Mouse (Mus musculus) kidney, postnatal 14 days (tissue): ENCODE measurements around the gene Elmo3.

Source experiments
- DNase-seq: peaks from one replicate; pipeline ENCODE4 v3.0.0; 2022; ENCODE audit warnings: mixed read lengths

Elmo3 gene

DNA sequence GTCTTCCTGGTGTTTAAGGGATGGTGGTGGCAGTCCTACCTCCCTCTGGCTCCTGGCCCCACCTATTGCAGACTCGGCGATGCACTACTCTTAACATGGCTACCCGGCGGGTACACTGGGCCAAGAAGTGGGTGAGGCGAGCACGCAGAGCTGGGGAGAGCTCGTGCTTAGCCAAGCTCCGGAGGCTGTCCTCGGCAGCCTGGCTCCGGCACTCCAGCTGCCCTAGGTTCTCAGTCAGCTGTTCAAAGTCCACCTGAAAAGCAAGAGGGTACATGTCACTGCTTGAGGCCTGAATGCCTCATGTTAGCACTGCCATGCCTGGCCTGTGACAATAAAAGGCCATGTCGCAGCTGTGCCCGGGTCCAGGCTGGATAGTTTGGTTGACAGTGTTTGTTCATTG is 24.9 kb downstream of the Elmo3 start:
- DNase-seq = no peak

DNA sequence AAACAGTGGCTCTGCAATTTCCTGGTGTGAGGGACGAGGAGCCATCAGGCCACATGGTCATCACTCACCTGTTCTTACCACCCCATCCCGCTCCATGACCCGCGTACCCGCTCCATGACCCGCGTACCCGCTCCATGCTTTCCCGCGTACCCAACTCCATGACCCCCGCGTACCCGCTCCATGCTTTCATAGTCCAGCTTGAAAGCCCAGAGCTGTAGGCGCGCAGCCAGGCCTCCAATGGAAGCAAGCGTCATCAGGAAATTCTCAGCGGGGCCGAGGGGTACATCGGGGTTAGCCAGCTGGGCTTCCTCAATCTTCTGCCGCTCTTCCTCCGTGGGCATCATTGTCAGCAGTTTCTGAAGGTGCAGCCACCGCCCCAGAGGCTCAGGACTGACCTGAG is 26.1 kb downstream of the Elmo3 start:
- no peak for DNase-seq

DNA sequence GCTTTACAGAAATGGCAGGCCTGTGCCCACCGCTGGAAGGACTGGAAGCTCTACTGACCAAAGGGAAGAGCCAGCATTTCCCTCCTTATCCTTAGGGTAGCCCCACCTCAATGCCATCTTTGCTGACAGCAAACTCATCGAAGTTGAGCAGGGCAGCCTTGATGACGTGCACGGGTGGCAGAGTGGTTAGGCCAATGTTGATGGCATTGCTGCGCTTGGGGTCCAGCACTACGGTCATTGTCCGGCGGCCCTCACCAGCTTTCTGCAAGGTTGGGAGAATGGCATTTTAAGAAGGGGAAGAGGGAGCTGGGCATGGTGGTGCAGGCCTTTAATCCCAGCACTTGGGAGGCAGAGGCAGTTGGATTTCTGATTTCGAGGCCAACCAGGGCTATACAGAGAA is 26.5 kb downstream of the Elmo3 start:
- DNase-seq = no peak

DNA sequence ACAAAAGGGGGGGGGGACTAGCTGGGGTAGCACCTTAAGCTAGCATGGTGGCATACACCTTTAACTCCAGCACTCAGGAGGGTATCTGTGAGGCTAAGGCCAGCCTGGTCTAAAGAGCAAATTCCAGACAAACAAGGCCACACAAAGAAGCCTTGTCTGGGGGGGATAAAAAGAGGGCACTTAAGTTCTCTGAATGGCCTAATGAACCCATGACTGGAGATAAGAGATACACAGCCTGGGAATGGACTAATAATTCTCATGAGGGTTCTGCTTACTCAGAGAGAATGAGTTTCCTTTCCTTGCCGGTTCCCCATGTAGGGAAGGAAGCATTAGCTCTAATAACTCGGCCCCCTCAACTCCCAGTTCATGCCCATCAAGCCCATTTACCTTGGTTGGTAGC is 27.1 kb downstream of the Elmo3 start:
- no peak for DNase-seq

DNA sequence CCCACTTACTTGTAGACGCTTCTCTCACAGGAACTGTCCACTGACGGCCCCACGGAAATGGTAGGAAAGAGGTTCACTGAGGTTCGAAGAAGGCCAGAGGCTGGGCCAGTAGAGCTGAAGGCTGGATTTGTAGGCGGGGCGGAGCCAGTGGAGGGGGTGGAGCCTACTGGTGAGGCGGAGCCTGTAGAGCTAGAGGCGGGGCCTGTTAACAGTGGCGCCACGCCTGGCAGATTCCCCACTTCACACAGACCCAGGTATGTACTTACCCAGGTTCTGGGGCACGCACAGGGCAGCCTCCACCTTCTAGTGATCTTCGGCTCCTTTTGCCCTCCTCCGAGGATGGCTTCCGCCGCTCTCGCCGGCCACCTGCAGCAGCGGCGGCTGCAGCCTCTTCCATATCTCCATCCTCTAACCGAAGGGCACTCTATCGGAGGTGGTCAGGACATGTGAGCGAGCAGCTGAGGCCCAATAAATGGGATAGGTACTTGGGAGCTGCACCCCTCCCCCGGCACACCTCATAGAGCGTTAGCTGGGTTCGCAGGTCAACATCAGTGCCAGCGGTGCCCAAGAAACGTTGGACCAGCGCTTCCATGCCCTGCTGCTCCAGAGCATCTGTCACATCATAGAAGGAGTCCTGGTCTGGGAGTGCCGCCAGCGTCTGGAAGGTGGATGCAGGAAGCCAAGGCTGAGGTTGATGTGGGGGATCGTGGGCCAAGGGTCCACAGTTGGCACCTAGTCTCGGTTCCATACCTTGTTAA is 31.2 kb downstream of the Elmo3 start:
- DNase-seq = no peak

DNA sequence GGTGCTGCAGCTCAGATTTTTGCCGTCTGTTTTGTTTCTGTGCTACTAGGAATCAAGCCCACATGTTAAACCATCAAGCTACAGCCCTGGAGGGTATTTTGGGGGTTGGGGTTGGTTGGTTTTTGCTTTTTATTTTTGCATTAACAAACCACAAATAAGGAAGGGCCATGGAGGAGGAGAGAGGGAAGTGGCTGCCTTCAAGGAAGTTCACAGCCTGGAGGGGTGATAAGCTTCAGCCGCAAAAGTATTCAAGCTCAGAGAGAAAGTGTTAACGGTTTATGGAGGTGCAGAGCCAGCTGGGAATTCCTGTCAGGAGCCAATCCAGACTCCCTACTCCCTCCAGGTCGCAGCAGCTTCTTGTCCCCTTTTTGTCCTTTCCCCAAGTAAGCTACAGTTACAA is 33.6 kb downstream of the Elmo3 start:
- DNase-seq = no peak

DNA sequence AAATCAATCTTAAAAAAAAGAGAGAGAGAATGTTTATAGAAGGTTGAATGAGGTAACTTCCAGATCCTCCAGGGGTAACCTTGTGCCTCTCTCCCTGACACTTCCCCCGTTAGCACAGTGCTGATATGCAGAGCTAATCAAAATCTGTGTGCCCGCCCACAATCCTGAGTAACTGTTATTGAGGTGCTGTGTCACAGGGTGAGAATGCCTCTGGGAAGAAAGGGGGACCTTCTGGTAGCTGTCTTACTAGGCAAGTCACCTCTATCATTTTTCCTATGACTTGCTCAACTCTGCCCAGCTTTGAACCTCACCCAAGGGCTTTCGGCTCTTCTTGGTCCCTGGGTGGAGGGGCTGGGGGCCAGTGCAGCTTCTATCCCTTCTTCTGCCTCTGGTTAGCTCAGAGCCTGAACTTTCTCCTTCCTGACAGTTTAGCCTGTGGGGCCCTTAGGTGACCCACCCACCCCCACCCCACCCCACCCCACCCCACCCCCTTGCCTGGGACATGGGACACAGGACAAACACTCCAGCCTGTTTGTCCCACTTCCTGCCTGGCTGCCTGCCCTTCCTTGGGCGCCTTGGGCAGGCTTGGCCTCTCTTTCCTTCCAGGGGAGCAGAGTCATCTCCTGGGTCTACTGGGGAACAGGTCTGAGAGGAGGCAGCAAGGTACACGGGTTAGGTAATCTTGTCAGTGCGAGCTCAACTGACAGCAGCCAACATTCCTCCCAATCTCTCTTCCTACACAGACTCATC is 34.7 kb downstream of the Elmo3 start:
- no peak for DNase-seq

DNA sequence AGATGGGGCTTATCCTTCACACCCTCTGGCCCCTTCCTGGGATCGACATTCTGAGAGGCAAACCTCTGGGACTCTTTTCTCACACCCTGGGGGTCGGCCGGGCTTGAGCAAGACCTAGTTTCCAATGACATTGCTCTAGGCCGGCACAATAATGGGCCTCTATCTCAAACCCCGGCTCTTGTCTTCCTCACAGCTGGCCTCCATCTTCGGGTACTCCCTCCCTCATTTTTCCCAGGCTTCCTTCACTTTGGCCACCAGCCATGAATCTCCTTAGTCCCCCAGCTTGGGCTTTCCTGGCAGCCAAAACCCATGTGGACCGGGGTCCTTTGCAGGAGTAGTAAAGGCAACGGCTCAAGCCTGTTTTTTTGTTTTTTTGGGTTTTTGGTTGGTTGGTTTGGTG is 36.0 kb downstream of the Elmo3 start:
- DNase-seq = peak; percentile 46

DNA sequence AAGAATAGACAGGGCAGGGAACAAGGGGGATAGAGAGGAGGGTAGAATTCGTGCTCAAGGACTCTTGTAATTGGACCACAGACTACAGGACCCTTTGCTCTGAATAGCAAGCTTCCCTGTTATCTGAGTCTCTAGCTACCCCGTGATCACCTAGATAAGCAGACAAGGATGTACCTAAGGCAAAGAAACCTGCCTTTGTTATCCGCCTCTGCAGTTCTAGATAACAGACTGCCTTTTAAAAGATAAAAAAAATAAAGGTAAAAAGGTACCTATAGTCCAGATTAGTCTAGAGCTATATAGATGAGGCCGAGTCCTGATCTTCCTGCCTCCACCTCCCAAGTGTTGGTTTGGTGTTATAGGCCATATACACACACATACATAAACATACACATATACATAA is 37.4 kb downstream of the Elmo3 start:
- no peak for DNase-seq

DNA sequence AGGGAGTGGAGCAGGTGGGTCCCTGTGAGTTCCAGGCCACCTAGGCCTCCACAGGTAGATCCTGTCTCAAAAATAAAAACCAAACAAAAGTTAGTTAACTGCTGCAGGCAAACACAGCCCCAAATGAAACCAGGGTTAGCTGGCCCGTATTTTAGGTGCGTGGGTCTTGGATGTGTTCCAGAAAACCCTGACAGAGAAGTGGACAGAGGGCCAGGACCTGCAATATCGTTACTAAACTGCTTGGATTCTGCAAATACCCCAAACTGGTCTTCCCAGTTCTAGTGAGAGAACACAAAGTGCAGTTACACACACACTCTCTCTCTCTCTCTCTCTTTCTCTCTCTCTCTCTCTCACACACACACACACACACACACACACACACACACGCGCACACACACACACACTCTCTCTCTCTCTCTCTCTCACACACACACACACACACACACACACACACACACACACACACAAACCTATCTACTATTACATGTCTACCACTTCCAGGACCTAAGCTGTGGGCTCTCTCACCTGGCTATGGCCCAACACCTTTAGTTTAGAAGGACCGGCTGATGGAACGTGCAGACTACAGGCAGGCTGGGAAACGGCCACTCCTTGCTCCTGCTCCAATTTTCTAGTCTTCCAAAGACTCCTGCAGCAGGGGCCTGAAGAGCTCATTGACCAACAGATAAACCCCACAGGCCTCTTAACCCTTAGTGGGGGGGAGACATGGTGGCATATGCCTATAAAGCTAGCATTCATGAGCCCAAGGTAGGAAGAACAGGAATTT is 38.6 kb downstream of the Elmo3 start:
- no peak for DNase-seq

DNA sequence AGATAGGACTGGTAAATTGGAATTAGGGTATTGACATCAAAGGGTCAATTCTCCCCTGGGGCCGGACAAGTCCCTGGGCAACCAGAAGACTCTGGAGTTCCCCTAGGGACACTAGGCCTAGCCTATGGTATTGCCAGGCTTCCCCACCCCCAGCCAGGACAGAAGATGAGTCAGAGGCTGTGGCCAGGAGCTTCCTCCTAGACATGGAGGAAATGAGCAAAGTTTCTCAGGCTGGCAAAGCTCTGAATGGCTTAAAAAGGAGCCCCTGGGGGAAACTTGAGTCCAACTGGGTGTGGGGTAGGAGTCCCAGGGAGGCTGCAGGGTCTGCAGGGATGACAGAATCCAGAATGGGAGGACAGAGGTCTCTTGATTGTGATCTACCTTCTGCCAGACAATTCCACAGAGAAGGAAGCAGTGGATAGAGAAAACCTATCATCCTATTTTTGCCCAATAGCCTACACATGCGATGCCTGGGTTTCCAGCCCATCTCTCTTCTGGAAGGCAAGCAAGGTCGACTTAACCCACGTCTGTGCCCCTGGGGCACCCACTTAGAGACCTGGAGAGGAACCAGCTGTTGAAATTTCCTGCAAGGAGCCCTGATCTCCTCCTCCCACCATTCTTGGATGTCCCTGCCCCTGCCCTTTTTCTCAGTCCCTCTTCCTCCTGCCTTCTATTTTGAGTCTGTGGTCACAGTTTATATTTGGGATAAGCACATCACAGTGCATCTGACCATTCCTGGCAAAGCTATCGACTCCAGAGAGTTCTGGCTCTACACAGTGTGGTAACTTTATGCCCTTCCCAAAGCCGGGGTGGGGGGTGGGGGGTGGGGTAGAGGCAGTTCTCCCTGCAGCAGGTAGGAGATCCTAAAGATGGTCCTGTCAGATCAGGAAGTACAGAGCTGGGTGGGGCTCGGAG is 39.9 kb downstream of the Elmo3 start:
- peak; percentile 54 for DNase-seq

DNA sequence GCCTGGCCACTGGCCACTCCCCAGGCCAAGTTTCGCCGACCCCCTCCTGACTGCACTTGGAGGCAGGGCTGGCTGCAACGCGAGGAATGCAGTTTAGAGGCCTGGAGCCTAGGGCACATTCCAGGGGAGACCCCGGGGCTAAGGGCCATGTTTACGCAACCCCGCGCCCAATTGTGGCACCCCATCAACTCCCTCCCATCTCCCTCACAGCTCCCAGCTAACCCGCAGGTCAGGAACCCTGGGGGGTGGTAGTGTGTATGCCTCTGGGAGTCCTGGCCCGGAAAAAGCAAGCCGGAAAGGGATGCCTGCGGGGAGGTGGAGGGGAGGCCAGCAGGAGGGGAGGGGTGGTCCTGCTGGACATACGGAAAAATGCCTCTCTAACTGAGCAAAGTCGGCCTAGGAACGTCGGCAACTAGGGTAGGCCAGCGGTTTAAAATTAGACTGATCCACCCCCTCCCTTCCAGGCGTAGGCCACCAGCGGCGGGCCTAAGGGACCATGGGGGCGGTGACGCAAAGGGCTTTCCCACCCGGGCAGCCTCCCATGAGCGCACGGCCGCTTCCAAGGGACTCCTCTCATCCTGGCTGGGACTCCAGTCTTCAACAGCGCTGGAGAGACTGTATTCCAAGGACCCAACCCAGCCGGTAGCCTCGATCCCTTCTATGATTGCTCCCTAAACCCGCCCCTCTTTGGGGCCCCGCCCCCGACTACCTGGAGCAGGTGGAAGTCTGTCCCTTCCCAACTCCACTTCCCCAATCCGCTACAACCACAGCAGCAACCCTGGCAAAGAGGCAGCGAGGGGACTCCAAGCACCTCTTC is 41.4 kb downstream of the Elmo3 start:
- DNase-seq = peak; percentile 88

DNA sequence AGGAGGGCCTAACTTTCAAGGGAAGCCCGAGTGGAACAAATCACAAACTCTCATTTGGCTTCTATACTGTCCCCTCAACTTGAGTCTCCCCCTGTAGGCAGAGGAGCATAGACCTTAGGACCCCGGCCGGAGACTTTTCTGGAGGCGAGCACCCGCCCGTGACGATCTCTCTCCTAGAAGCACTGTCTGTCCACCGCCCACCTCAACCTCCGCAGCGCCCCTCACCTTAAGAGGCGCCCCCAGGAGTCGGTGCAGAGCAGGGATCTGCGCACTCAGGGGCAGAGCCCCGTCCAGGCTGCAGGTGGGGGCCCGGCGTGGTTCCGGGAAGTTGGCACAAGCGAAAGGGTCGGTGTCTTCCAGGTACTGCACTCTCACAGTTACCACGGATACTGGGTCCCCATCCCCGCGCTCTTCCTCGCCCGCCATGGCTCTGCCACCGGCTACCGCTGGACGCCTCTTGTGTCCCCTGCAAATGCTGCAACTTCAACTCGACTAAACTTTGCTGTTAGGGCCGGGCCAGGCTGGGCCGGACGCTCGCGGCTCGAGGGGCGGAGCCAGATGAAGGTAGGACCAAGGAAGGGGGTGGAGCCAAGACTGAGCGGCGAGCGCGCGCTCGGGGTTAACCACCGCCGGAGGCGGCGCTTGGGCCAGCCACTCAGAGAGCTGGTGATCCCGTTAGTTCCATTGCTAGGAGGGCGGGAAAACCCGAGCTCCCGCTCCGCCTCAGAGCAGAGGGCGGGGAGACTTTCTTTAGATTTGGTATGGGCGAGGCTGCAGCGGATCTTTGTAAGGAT is 42.2 kb downstream of the Elmo3 start, which contains the start of gene Fhod1:
Gene Fhod1 (minus strand): TSS at position 526 of the 794 bp plus-strand sequence.
- peak; percentile 99 for DNase-seq

DNA sequence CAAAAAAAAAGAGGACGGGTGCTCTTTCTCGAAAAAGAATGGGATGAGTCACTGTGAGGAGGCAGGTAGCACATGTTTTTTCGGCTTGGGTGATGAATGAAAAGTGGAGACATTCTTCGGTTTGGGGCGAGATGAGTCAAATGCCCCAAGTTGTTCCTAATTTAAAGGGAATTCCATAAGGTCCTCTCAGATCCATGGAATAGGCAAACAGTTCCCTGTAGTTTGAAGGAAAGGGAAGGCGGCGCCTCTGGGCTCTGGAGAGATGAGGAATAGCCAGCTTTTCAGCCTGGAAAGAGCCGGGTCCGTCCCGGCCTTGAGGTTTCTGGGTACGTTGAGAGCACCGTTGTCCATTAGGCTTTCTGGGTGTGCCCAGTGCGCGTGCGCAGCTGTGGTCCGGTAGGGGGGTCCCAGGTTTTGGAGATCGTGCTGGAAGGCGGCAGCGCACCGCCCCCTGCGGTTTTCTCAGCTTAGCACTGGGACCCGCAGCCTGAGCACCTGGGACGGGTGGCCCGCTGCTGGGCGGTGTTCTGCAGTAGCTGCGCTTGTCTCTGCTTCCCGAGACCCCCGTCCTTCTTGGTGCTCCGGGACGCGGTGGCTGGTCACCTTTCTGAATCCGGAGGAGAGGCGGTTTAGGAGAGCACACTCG is 43.2 kb downstream of the Elmo3 start, which contains the start of gene Slc9a5:
Gene Slc9a5 (plus strand): TSS at position 394 of the 646 bp plus-strand sequence.
- peak; percentile 67 for DNase-seq

DNA sequence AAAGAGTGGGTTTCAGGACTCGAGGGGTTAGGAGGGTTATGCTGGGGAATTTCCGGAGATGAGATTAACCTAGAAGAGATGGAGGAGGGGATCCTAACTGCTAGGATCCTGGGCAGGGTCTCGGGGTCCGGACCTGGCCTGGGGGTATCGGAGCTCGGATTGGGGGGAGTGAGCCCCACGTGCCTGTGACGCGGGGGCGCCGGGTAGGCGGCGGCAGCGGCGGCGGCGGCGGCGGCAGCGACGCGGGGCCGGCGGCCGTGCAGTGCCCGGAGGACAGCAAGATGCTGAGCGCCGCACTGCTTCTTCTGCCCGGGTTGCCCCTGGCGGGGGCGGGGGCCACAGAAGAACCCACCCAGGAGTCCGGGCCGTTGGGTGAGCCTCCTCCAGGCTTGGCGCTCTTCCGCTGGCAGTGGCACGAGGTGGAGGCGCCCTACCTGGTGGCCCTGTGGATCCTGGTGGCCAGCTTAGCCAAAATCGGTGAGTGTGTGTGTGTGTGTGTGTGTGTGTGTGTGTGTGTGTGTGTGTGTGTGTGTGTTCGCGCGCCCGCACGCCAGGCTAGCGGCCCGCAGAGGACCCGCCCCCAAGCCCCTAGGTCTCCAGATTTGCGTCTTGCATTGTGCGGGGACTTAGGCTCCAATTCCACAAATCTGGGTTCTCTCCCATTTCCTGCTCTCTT is 43.8 kb downstream of the Elmo3 start:
- DNase-seq = peak; percentile 35

DNA sequence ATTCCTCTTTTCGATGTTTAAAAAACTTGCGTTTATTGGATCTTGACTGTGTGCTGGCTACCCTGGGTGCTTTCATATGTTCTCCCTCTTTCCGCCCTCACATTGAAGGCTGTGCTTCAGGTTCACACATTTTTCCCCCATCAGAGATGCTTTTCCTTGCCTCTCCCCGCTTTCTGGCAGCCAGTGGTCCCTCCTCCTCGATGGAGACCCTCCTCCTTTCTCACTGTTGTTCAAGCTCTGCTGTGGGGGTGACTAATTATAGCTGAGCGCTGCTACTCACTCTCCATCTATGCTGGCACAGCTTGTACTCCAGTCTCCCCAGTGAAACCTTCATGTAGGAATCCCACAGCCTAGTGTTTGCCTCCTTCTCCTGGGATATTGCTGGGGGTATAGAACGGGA is 44.8 kb downstream of the Elmo3 start:
- DNase-seq = no peak

DNA sequence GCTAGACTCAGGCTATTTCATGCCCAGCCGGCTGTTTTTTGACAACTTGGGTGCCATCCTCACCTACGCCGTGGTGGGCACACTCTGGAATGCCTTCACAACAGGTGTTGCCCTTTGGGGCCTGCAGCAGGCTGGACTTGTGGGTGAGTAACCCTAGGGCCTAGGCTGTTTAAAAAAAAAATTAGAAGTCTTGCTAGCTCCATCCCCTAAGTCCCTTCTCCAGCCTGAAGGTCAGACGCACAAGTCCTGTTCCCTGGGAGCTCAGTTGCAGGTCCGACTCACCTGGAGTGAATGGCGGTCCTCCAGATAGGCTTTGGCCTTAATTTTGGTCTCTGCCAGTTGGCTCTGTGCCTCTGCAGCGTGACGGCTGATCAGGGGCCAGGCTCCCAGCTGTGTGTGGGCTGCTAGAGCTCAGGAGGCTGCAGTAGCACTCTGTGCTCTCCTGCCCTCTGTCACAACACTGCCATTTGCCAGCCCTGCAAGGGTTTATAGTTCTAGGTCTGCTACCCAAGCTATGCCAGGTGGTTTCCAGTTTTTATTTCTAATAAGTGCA is 48.3 kb downstream of the Elmo3 start:
- DNase-seq = no peak

DNA sequence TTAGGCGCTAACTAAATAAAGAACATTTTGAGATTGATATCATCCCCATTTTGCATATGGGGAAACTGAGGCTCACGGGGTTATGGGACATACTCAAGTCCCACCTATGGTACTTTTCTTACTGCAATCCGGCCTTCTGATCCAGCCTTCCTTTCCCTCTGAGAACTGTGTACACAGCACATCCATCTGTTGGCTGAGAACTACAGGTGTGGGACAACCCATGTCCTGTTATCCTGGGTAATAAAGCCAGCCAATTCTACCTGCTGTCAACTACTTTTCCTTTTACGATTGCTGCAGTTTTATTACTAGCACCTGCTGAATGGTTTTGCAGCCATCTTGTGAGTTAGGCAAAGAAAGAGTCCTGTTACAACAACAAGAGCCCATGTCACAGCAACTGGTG is 49.1 kb downstream of the Elmo3 start:
- DNase-seq = no peak
